Mouse (Mus musculus) liver, postnatal 0 days (tissue): Measurements from ENCODE around the gene Sobp. TPM values are rescaled to one million over a fixed set of nuclear protein-coding genes. Genes with fewer than 3 reads are reported as not detected.

ENCODE experiments used
- ATAC-seq: fragments of 200-750 bp; cut with Nextera tagmentation; 2 replicates; pipeline ENCODE4 v1.8.0; 2017; ENCODE audit warnings: mild to moderate bottlenecking, moderate library complexity
- DNase-seq: peaks from one replicate; pipeline ENCODE4 v3.0.0-alpha.2; 2016
- H3K27ac ChIP-seq: fragments of 300-500 bp; sonication (generic); 2 replicates; pipeline ENCODE4 v1.5.1; 2014; ENCODE audit warnings: antibody characterized with exemption, moderate library complexity, mild to moderate bottlenecking, low read depth
- H3K27me3 ChIP-seq: fragments of 300-500 bp; sonication (generic); 2 replicates; pipeline ENCODE4 v1.6.1; 2014; ENCODE audit warnings: low read length, control low read depth, mixed read lengths; ENCODE audit not compliant: insufficient read depth
- H3K36me3 ChIP-seq: fragments of 300-500 bp; sonication (generic); replicated peaks from 2 replicates; pipeline ENCODE4 v1.6.1; 2014; ENCODE audit warnings: mild to moderate bottlenecking, control low read depth, low read length, moderate library complexity, mixed read lengths; ENCODE audit not compliant: insufficient read depth
- H3K4me1 ChIP-seq: fragments of 300-500 bp; sonication (generic); 2 replicates; pipeline ENCODE4 v1.6.1; 2014; ENCODE audit warnings: antibody characterized with exemption, mild to moderate bottlenecking, control low read depth; ENCODE audit not compliant: insufficient read depth
- H3K4me2 ChIP-seq: fragments of 300-500 bp; sonication (generic); 2 replicates; pipeline ENCODE4 v1.6.1; 2014; ENCODE audit warnings: low read depth, mild to moderate bottlenecking, low read length, moderate library complexity, mixed read lengths
- H3K4me3 ChIP-seq: fragments of 300-500 bp; sonication (generic); 2 replicates; pipeline ENCODE4 v1.5.1; 2014; ENCODE audit warnings: low read depth, low read length
- H3K9ac ChIP-seq: fragments of 300-500 bp; sonication (generic); replicated peaks from 2 replicates; pipeline ENCODE4 v1.6.1; 2014; ENCODE audit warnings: mild to moderate bottlenecking, moderate library complexity
- H3K9me3 ChIP-seq: fragments of 300-500 bp; sonication (generic); 2 replicates; pipeline ENCODE4 v1.6.1; 2016; ENCODE audit warnings: mild to moderate bottlenecking, control low read depth, low read length, mixed read lengths
- CTCF ChIP-seq: sonication (generic); IDR thresholded peaks from 2 replicates; pipeline ENCODE4 v1.5.1; 2016; ENCODE audit warnings: antibody characterized with exemption, low read depth
- EP300 ChIP-seq: IDR thresholded peaks from 2 replicates; pipeline ENCODE4 v1.6.1; 2016; ENCODE audit warnings: antibody characterized with exemption, low read depth, mild to moderate bottlenecking
- WGBS: fragments of 180-500 bp; shearing (Covaris S2); extraction: QIAGEN DNeasy Blood & Tissue Kit; methylation state at CpG from one replicate; pipeline ENCODE4 v1.1.7; 2014; ENCODE audit not compliant: insufficient replicate concordance; 5-methylcytosine and 5-hydroxymethylcytosine counted together
- polyA plus RNA-seq: library from polyadenylated mRNA; unstranded; fragments of >200 nt; fragmentation: Nextera tagmentation; extraction: Ambion mirVana; gene quantifications from 2 replicates; pipeline ENCODE4 v1.2.1, GENCODE M21; 2015

The Sobp gene
- polyA plus RNA-seq, 1 experiment from 2014 or later, result 0.02 TPM

GRCm38 (mm10) chr10:43006534-43006933 is 167.8 kb downstream of the Sobp start:
- Histone ChIP-seq H3K9ac (no peak overlapping the region), H3K27ac (no peak overlapping the region), H3K4me2 (no peak overlapping the region), H3K4me3 (no peak overlapping the region), H3K9me3 (no peaks in the 10 kb centered on the region), H3K36me3 (no peaks in the 10 kb centered on the region), H3K27me3 (peaks cover 6% of the 10 kb centered on the region; the same call in 1 of the 2 replicates), H3K4me1 (peaks cover 12% of the 10 kb centered on the region; the same call in 1 of the 2 replicates)
- no peak for ATAC-seq
- WGBS, result 73% methylated on average over 4 of the region's 4 CpGs
- no peak for DNase-seq
- TF ChIP-seq CTCF, result peak; percentile 19
- TF ChIP-seq EP300, result no peak

GRCm38 (mm10) chr10:43005677-43006076 is 168.7 kb downstream of the Sobp start:
- WGBS, result 63% methylated on average over 7 of the region's 7 CpGs

GRCm38 (mm10) chr10:43005031-43005430 is 169.3 kb downstream of the Sobp start:
- Histone ChIP-seq H3K36me3 (no peaks in the 10 kb centered on the region), H3K27ac (no peak overlapping the region), H3K9ac (no peak overlapping the region), H3K27me3 (peaks cover 6% of the 10 kb centered on the region; the same call in 1 of the 2 replicates), H3K4me2 (no peak overlapping the region), H3K4me3 (no peak overlapping the region), H3K9me3 (no peaks in the 10 kb centered on the region), H3K4me1 (peaks cover 12% of the 10 kb centered on the region; the same call in 1 of the 2 replicates)
- DNase-seq, result no peak
- ATAC-seq, result no peak
- 74% methylated on average over 4 of the region's 4 CpGs for WGBS
- no peak for TF ChIP-seq EP300
- TF ChIP-seq CTCF, result no peak

More at GRCm38 (mm10) chr10:43005677-43006076, 168.7 kb downstream of the Sobp start:
- DNase-seq, result no peak
- Histone ChIP-seq H3K9me3 (no peaks in the 10 kb centered on the region), H3K4me3 (no peak overlapping the region), H3K27ac (no peak overlapping the region), H3K9ac (no peak overlapping the region), H3K27me3 (peaks cover 6% of the 10 kb centered on the region; the same call in 1 of the 2 replicates), H3K4me2 (no peak overlapping the region), H3K36me3 (no peaks in the 10 kb centered on the region), H3K4me1 (peaks cover 12% of the 10 kb centered on the region; the same call in 1 of the 2 replicates)
- ATAC-seq, result no peak
- TF ChIP-seq EP300, result no peak
- no peak for TF ChIP-seq CTCF

GRCm38 (mm10) chr10:43004174-43004734 is 170.1 kb downstream of the Sobp start:
- 80% methylated on average over 16 of the region's 16 CpGs for WGBS
- ATAC-seq, result no peak
- H3K4me1 ChIP-seq, result peaks cover 12% of the 10 kb centered on the region; the same call in 1 of the 2 replicates

GRCm38 (mm10) chr10:43003466-43003757 is 170.9 kb downstream of the Sobp start:
- peaks cover 12% of the 10 kb centered on the region; the same call in 1 of the 2 replicates for H3K4me1 ChIP-seq
- TF ChIP-seq CTCF (no peak), EP300 (no peak)
- peaks cover 6% of the 10 kb centered on the region; the same call in 1 of the 2 replicates for H3K27me3 ChIP-seq
- ATAC-seq, result no peak
- H3K4me3 ChIP-seq, result no peak overlapping the region
- no peaks in the 10 kb centered on the region for H3K36me3 ChIP-seq
- H3K27ac ChIP-seq, result no peak overlapping the region
- WGBS, result 42% methylated on average over 5 of the region's 5 CpGs
- H3K9me3 ChIP-seq, result no peaks in the 10 kb centered on the region
- peak overlapping the region; percentile 77; the same call in 1 of the 2 replicates for H3K4me2 ChIP-seq
- no peak for DNase-seq
- no peak overlapping the region for H3K9ac ChIP-seq

More at GRCm38 (mm10) chr10:43004174-43004734, 170.1 kb downstream of the Sobp start:
- Histone ChIP-seq H3K9me3 (no peaks in the 10 kb centered on the region), H3K27me3 (peaks cover 6% of the 10 kb centered on the region; the same call in 1 of the 2 replicates), H3K9ac (no peak overlapping the region), H3K4me2 (no peak overlapping the region), H3K4me3 (no peak overlapping the region), H3K36me3 (no peaks in the 10 kb centered on the region), H3K27ac (no peak overlapping the region)
- TF ChIP-seq CTCF, result no peak
- TF ChIP-seq EP300, result no peak
- DNase-seq, result no peak

- Histone ChIP-seq H3K27me3 (peaks cover 6% of the 10 kb centered on the region; the same call in 1 of the 2 replicates), H3K9me3 (no peaks in the 10 kb centered on the region), H3K4me3 (peak overlapping the region; percentile 42), H3K9ac (peak overlapping the region; percentile 57; the same call in 1 of the 2 replicates), H3K4me2 (peak overlapping the region; percentile 77), H3K4me1 (peaks cover 12% of the 10 kb centered on the region; the same call in 1 of the 2 replicates), H3K36me3 (no peaks in the 10 kb centered on the region), H3K27ac (no peak overlapping the region)
- no peak for DNase-seq
- no peak for ATAC-seq
- 9% methylated on average over 25 of the region's 25 CpGs for WGBS
- TF ChIP-seq EP300 (no peak), CTCF (no peak)
These were observed 171.4 kb downstream of the Sobp start for GRCm38 (mm10) chr10:43002721-43003465.
